1 mouse cellular context compared by ENCODE assay signal in genomic region chr3:87886416-87886815, GRCm38 (mm10).
TF ChIP-seq lines count a peak whose summit lies in the region.

No protein-coding gene starts in this region.

TF ChIP-seq in MEL, 35 proteins besides CTCF, POLR2A, EP300 and RAD21:
- no peak for TF ChIP-seq ZNF384 (IDR thresholded peaks at IDR 0.05; ENCODE audit: low read depth, low read length)
- TF ChIP-seq UBTF (IDR thresholded peaks at IDR 0.05; ENCODE audit: borderline replicate concordance, insufficient read depth, low read depth, low read length) = no peak
- no peak for TF ChIP-seq MAX (IDR thresholded peaks at IDR 0.05; ENCODE audit: low read length)
- no peak for TF ChIP-seq MEF2A (IDR thresholded peaks at IDR 0.05; ENCODE audit: extremely low read depth, insufficient replicate concordance, low read depth, low read length, poor library complexity, severe bottlenecking)
- TF ChIP-seq ETS1 (IDR thresholded peaks at IDR 0.05; ENCODE audit: low read depth, low read length) = no peak
- no peak for TF ChIP-seq ELF1 (IDR thresholded peaks at IDR 0.05; ENCODE audit: low read depth, low read length)
- TF ChIP-seq TBP (IDR thresholded peaks at IDR 0.05; ENCODE audit: low read depth, low read length) = no peak
- no peak for TF ChIP-seq MAFK (IDR thresholded peaks at IDR 0.05; ENCODE audit: borderline replicate concordance, low read depth, low read length)
- TF ChIP-seq CHD2 (IDR thresholded peaks at IDR 0.05; ENCODE audit: low read length) = no peak
- no peak for TF ChIP-seq POLR2AphosphoS5 (IDR thresholded peaks at IDR 0.05; ENCODE audit: borderline replicate concordance, low read depth, low read length)
